Mouse (Mus musculus): Measurements from ENCODE around the gene Dagla.

Gene Dagla

DNA sequence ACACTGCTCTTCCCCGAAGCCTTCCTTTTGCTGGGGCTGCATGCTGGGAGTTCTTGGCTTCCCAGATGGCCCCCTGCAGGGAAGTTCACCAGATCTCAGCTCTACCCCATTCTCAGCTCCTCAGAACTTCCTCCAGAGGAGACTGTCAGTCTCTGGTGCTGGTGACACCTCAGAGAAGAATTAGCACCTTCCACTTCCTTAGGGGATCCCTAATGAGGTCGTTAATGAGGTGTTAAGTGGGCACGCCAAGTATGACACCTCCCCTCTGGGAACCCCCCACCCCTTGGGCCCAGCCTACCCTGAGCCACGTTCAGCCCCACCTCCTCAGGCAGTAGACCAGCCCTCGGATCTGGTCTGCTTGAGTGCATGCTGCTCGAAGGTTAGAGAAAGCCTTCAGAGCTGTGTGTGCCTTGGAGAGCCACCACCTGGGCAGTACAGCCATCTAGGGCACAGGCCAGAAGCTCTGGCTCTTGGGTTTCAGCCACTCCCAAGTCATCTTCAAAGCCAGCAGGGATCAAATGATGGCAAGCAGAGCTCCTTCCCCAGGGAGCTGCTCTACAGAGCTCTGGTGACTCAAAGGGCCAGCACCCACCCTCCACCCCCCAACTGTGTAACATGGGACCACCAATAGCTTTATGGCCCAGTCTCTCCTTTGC, 25.9 kb downstream of the Dagla start:
- DNase-seq (ENCODE audit: low spot score), result no peak

DNA sequence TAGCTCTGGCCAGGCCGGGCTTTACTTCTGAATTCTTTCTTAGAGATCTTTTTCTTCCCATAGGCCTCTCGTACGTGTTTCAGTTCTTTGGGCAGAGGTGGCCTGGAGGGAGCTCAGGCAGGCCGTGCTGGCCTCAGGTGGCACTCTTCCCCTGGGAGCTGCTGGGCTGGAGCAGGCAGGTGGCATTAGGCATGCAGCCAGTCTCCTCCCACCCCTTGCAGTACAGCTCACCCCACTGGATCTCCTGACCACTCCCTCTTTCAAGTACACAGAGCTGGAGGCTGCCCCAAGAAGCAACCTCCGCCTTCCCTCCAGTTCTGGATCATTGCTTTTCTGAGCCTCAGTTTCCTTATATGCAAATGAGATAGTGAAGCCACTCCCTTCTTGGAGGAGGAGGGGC, 26.9 kb downstream of the Dagla start:
- DNase-seq (ENCODE audit: low spot score), result no peak

DNA sequence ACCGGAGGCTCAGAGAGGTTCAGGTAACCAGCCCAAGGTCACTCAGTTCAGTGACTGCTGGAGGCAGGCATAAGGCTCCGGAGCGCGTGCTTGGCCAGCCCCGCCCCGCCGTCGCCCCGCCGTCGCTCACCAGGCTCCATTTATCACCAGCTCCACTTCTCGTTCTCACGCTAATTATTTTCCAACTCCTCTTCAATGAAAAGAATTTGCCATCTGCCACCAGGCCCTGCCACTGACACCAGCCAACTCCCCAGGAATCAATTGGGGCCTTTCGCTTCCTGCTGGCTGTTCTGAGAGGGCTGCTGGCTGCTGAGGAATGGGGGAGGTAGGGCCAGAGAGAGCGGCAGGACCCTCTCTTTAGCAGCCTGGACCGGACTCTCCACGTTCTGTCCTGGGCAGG, 27.3 kb downstream of the Dagla start:
- no peak for DNase-seq (ENCODE audit: low spot score)

DNA sequence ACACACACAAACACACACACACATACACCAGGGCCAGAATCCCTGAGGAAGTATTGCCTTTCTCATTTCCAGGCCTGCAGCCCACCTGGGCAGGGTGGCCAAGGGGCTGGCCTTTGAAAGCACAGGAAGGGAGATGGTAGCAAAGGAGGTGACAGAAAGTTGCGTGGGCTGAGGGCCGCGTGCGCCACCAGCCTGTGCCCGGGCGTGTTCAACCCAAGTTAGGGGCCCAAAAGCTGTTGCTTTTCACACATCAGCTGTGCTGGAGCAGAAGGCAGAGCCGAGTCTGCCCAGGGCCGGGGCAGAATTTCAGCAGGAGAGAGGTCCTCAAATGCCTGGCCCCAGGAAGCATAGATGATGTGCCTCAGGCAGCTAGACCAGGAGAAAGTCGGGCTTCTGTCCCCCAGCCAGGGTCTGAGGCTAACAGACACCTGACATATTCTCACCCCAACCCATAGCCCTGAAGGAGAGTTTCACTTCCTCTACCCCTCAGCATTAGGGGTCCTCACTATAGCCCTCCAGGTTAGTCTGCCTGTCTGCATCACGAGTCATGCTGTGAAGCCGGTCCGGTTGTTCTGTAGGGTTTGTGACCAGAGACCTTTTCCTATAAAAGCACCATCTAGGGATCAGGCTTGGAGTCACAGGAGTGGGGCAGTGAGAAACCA, 28.1 kb downstream of the Dagla start:
- no peak for DNase-seq (ENCODE audit: low spot score)

DNA sequence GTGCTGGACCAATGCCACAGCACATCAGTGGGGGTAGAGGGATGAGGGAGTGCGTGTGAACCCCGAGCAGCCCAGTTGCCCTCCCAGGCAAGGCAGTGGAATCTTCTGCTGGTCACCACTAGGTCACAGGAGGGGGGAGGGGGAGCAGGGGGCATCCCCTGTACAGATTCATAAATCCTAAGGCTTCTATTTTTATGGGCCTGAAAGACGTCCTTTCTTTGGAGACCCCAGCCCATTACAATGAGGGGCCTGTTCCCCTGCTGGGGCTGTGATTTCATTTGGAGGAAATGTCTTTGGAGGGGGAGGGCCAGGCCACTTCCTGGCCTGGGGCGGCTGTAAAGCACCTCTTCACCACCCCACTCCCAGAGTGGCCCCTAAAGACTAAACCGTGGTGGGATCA, 30.6 kb downstream of the Dagla start:
- DNase-seq (ENCODE audit: low spot score), result no peak

GRCm38 (mm10) chr19:10272746-10273145, 31.9 kb downstream of the Dagla start:
- no peak for DNase-seq (ENCODE audit: low spot score)

DNA sequence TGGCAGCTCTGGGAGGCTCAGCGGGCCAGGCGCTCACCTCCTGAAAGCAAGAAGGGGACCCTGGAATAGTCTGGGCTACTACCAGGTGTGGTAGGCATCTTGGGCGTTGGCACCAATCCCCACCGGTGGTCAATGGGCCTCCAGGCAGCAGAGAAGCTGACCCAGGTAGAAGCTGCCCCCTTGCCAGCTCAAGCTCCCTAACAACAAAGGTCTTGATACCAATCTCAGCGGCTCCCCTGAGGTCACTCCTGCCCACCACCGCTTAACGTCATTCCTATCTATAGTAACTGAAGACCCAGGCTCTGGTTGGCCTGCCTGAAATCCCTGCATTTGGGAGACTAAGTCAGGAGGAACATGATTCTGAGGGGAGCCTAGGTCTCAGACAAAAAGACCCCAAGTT, 33.1 kb downstream of the Dagla start:
- no peak for DNase-seq (ENCODE audit: low spot score)

- DNase-seq (ENCODE audit: low spot score), result no peak
These were observed 34.3 kb downstream of the Dagla start for GRCm38 (mm10) chr19:10270356-10270755.

DNA sequence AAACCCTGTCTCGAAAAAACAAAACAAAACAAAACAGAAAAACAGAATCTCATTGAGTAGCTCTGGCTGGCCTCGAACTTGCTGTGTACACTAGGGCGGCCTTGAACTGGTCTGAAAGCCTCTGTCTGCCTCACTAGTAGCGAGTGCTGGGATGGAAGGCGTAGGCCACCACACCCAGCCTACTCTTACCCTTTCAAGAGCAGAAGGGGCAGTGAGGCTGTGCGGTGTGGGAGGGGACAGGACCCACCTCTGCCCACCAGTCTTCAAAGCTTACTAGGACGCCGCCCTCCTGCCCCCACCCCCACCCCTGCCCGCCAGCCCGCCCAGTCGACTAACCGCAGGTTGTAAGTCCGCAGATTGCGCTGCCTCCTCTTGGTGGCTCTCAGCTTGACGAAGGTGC, 35.8 kb downstream of the Dagla start:
- DNase-seq (ENCODE audit: low spot score), result no peak

- DNase-seq (ENCODE audit: low spot score), result no peak
These were observed 36.7 kb downstream of the Dagla start for GRCm38 (mm10) chr19:10267953-10268352.

DNA sequence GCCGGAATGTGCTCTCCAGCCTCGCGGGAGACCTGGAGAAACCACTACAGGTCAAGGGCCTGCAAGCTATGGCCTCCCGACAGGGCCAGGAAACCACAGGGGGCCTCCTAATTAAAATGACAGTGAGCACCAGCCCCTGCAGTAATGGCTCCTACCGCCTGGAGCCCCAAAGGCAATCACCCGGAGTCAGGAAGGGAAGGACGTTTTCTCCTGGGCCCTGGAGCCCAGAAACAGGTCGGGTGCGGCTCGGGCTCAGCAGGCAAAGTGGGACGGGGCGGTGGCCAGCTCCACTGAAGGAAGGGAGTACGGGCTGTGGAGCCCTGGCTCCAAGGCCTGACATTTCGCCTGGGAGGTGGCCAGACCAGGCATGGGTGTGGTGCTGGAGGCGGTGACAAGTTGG, 37.6 kb downstream of the Dagla start:
- DNase-seq (ENCODE audit: low spot score), result no peak

DNA sequence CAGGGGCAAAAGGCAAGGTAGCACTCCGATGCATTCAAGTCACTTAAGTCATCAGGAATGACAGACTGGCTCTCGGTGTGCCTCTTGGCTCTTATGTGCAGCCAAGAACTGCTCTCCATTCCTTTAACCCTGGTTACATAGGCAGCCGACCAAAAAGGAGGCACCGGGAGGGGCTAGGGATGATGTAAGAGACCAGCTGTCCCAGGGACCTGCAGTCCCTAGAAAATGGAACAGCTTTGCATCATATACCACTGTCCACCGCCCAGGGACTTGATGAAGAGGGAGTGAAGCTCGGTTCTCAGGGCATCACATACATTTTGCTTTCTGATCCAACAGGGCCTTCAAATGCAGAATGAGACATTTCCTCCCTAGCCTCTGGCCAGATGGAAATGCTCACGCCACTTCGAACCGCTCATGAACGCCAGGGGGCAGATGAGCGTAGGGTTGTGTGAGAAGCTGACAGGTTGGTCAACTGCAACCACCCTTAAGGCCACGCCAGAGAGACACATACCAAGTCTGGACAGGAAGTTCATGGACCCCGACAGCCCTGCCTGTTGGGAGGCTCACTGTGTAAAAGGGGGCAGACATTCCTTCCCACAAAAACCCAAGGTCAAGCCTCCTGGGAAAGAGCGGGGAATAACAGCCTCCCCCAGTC, 38.4 kb downstream of the Dagla start:
- DNase-seq (ENCODE audit: low spot score), result peak; percentile 54

DNA sequence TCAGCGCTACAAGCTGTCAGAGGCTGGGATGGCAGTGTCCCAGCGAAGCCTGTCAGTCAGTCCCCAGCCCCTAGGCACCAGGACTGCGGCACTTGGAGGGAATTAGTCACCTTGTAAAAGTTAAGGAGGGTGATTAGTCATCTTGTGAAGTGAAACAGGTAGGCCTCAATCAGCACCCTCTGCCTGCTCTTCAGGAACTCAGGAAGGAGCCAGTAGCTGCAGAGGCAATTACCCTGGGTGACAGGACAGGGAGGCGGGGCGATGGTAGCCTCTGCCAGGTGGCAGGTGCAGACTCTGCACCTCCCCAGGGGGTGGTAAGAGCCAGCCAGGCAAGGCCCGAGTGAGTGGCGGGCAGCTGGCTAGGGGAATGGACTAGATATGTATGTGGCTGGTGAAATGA, 43.3 kb downstream of the Dagla start:
- no peak for DNase-seq (ENCODE audit: low spot score)

GRCm38 (mm10) chr19:10258279-10259011, 46.2 kb downstream of the Dagla start:
- peak; percentile 52 for DNase-seq (ENCODE audit: low spot score)

DNA sequence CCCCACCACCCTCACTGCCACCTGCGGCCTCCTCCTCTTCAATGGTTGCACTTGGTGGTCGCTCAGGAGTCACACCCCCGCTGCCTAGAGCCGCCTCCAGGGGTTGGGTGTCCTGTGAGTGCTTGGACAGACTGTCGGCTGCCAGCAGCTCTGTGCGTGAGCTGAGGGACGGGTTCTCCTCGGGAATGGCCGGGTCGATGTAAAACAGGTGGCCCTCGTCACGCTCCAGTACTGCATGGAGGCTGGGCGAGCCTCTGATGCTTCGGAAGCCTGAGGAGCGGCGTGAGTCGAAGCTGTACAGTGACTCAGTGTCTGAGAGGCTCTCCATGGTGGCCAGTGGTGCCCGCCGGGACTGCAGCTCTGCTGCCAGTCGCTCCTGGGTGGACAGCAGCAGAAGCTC, 56.5 kb downstream of the Dagla start:
- no peak for DNase-seq (ENCODE audit: low spot score)

GRCm38 (mm10) chr19:10247165-10247564, 57.5 kb downstream of the Dagla start:
- DNase-seq (ENCODE audit: low spot score), result no peak

DNA sequence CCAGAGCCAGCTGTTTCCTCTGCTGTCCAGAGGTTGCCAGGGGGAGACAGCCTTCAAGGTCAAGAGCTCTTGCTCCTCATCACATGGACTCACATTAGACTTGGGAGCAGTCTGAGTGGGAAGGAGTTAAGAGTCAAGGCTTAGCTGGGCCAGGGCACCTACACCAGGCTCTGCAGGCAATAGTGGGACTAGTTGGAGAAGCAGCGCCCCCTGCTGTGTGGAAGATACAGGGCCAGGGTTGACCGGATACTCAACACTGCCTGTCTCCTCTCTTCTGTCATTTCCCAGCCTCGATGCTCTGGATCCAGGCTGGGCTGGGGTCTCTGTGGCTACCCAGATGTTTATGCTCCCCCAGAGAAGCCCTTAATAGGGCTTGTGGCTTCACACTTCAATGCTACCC, 60.5 kb downstream of the Dagla start:
- DNase-seq (ENCODE audit: low spot score), result no peak

DNA sequence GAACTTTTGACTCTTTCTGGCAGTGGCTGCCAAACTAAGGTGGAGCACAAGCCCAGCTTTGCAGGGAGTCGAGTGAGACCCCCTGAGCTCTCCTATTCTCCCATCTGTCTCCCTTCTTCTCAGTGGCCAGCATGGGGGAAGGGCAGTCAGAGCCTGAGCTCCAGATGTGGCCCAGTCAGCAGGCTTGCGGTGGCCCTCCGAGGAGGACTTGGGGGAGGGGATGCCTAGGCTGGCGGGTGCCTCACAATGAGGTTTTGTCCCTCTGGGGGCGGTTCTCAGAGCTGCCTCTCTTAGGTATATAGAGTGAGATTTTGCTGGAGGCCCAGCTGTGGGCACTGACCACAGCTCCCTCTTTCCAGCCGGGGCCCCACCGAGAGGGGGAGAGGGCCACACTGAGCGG, 61.8 kb downstream of the Dagla start:
- DNase-seq (ENCODE audit: low spot score), result no peak

- DNase-seq (ENCODE audit: low spot score), result peak; percentile 70
These were observed 63.9 kb downstream of the Dagla start, which contains the start of gene Myrf for GRCm38 (mm10) chr19:10240654-10241305. Gene Myrf, minus strand, starts transcription at chr19:10240748.

DNA sequence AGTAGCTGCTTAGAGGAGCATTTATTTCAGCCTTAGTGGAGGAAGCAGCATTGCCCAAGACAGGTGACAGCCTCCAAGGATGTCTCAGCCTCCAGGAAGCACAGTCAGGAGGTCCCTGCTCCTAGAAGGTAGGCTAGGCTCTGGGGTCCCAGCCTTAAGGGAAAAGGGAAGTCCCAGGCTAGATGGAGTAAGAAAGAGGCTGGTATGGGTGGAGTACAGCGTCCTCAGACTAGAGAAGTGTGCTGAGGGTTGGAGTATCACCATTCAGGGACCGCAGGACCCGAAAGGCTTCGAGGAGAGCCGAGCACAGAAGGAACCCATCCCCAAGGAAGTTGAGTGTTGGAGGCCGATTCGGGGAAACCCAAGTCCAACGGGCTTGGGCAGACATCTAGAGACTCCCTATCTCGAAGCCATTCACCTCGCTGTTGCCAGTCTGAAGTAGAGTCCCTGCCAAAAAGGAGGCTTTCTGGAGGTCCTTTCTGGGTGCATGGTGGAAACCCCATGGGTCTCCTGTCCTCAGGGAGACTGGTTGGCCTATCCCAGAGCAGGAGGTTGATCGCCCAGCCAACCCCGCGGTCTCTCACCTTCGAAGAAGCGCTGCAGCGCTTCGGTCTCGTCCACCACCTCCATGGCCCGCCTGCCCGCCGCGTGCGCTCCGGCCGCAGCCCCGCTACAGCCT, 64.6 kb downstream of the Dagla start:
- DNase-seq (ENCODE audit: low spot score), result no peak

GRCm38 (mm10) chr19:10239419-10239818, 65.3 kb downstream of the Dagla start:
- DNase-seq (ENCODE audit: low spot score), result no peak

- DNase-seq (ENCODE audit: low spot score), result no peak
These were observed 66.2 kb downstream of the Dagla start for GRCm38 (mm10) chr19:10238477-10238876.

All from ovary, postnatal 10 days (tissue).